Mouse (Mus musculus): Measurements from ENCODE around the gene Slc35a5. TPM values are rescaled to one million over a fixed set of nuclear protein-coding genes. Genes with fewer than 3 reads are reported as not detected.

Gene Slc35a5
- 10 to 100 TPM; 28.9 to 30.6 TPM for total RNA-seq (2021)
- long read RNA-seq, experiment 1, full-length matches to known transcripts, result 4 of 7 reads
- long read RNA-seq, experiment 1, partial matches to known transcripts, result 1 of 7 reads
- long read RNA-seq, experiment 1, other reads (novel, unspliced or antisense), result 2 of 7 reads
- long read RNA-seq, experiment 2, full-length matches to known transcripts, result 9 of 19 reads
- long read RNA-seq, experiment 2, partial matches to known transcripts, result 8 of 19 reads
- long read RNA-seq, experiment 2, other reads (novel, unspliced or antisense), result 2 of 19 reads

DNA sequence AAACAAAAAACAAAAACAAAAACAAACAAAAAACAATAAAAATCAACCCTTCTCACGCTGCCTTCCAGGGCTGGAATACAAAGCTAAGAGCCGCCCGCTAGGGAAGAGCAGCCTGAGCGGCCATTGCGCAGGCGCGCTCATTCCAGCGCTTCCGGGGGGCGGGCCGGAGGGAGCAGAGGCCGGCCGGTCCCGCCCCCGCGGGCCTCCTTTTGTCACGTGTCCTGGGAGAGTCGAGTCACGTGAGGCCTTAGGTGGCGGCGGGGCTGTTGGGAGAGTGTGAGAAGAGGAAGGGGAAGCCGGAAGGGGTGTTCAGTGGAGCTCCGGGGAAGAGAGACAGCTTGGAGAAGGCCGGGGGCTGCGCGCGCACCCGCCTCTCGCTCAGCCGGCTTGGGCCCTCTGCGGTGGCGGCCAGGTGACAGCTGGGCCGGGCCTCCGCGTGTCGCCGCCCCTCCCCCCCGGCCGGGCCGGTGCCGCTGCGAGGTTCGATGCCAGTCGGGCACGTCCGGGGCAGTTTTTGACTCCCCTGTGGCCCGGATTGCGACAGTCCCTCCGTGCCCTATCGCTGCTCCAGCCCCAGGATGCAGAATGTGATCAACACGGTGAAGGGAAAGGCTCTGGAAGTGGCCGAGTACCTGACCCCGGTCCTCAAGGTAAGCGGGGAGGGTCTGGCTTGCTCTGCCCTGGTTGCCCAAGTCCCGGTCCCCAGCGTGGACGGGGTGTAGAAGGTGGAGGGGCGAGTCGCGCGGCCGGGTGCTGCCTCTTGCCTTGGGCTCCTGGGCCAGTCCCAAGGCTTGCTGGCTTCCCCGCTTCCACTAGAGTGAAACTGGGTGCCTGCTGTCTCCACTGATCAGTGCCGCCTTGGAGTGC is at the start of gene Slc35a5, which contains the start of gene Atg3:
Slc35a5 (minus strand) TSS at position 185 of the 867 bp plus-strand sequence.
Atg3 (plus strand) TSS at position 264 of the 867 bp plus-strand sequence.
- DNase-seq (ENCODE audit: low spot score in 2 of 2), result peak; percentile 84 to 93

DNA sequence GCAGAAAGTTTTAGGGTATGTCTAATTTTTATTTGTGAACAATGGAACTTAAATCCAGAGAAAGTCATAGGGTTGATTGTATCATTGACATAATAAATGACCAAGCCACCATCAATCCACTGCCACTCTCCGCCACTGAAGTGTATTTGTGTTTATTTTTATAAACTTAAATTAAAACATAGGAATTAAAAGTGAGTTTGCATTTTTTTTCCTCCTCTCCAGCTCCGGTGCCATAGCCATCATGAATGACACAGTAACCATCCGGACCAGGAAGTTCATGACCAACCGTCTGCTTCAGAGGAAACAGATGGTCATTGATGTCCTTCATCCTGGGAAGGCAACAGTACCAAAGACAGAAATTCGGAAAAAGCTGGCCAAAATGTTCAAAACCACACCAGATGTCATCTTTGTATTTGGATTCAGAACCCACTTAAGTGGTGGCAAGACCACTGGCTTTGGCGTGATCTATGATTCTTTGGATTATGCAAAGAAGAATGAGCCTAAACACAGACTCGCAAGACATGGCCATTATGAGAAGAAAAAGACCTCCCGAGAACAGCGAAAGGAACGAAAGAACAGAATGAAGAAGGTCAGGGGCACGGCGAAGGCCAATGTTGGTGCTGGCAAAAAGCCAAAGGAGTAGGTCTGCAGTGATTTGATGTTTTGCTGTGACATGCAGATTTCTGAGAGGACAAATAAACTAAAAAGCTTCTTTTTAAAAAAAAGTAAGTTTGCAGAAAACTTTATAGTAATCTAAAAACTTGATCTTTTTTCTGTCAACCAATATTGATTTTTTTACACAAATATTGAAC is 46.6 kb upstream of the Slc35a5 start:
- peak in 1 of 2 experiments; percentile 5 for DNase-seq (ENCODE audit: low spot score in 2 of 2)

- DNase-seq (ENCODE audit: low spot score in 2 of 2), result no peak
Observed at GRCm38 (mm10) chr16:45204438-45204837, 45.9 kb upstream of the Slc35a5 start.

DNA sequence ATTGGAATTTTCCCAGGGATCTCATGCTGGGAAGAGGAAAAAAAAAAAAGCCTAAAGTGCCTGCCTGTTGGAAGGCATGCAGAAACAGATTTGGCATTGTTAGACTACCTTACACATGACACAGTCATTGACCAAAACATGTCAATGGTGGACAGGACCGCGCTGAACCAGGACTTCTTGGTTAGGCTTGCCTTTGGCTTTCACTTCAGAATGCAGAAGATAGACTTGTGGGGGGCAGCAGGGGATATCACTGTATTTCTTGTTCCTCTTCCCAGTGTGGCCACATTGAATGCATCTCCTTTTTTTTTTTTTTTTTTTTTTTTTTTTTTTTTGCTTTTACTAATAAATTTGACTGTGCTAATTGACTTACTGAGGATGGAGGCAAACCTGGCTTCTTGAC is 42.9 kb upstream of the Slc35a5 start:
- DNase-seq (ENCODE audit: low spot score in 2 of 2), result no peak

- DNase-seq (ENCODE audit: low spot score in 2 of 2), result peak; percentile 7 to 32
Observed at GRCm38 (mm10) chr16:45196816-45197215, 38.3 kb upstream of the Slc35a5 start.

DNA sequence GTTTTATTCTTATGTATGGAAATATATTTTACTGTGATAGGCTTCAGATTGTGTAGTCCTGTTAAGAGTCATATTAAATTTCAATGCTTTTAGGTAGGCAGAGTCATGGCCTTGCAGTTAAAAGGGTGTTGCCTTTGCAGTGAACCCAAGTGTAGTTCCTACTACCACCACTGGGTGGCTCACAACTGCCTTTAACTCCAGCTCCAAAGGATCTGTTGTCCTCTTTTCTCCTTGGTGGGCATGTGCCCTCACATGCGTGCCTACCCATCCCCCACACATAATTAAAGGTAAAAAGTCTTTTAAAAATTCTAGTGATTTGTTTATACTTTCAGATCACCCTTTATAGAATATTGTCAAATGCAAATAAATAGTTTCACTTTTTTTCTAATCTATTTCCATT is 34.1 kb upstream of the Slc35a5 start:
- peak; percentile 36 to 48 for DNase-seq (ENCODE audit: low spot score in 2 of 2)

GRCm38 (mm10) chr16:45181824-45182223 is 23.3 kb upstream of the Slc35a5 start:
- DNase-seq (ENCODE audit: low spot score in 2 of 2), result no peak

- no peak for DNase-seq (ENCODE audit: low spot score in 2 of 2)
Observed at GRCm38 (mm10) chr16:45178552-45178951, 20.0 kb upstream of the Slc35a5 start.

- DNase-seq (ENCODE audit: low spot score in 2 of 2), result no peak
Observed at GRCm38 (mm10) chr16:45159389-45159716, 847 bp upstream of the Slc35a5 start.

GRCm38 (mm10) chr16:45158136-45158521 is 377 bp downstream of the Slc35a5 start:
- DNase-seq (ENCODE audit: low spot score in 2 of 2), result peak; percentile 31 to 49

DNA sequence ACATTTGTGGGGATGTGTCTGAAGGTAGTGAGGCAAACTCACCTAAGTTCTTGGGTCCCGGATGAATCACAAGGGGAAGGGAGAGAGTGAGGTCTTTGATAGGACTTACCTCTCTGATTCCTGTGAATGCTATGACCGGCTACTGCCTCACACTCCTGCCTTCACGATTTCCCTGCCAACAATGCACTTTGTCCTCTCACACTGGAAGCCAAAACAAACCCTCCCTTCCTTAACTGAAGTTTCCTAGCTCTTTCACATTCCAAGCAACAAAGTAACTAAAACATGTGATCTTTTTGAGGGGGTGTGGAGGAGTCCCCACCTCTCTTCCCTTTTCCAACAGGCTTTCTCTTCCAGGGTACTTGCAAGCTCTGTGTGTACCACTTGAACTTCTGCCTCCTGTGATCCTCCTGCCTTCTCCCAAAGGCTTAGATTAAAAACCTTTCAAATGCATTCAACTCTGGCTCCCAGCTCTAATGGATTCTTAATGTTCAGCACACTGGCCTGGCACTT is 3.7 kb downstream of the Slc35a5 start:
- no peak for DNase-seq (ENCODE audit: low spot score in 2 of 2)

- no peak for DNase-seq (ENCODE audit: low spot score in 2 of 2)
Observed at GRCm38 (mm10) chr16:45148488-45149082, 9.9 kb downstream of the Slc35a5 start.

GRCm38 (mm10) chr16:45145119-45145518 is 13.4 kb downstream of the Slc35a5 start:
- no peak for DNase-seq (ENCODE audit: low spot score in 2 of 2)

DNA sequence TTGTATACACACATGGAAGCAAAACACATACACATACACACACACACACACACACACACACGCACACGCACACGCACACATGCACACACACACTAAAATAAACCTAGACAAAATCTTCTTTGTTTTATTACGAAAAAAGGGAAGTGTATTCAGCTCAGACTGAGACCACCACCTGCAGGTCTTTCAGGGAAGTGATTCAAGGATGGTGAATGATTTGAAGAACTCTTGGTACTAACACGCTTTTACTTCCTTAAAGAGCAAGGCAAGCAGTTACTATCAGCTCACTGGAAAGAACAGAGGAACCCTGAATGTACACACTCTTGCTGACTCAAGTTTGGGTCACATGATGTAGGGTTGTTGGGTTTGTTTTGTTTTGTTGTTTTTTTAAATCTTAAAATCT is 15.9 kb downstream of the Slc35a5 start:
- no peak for DNase-seq (ENCODE audit: low spot score in 2 of 2)

DNA sequence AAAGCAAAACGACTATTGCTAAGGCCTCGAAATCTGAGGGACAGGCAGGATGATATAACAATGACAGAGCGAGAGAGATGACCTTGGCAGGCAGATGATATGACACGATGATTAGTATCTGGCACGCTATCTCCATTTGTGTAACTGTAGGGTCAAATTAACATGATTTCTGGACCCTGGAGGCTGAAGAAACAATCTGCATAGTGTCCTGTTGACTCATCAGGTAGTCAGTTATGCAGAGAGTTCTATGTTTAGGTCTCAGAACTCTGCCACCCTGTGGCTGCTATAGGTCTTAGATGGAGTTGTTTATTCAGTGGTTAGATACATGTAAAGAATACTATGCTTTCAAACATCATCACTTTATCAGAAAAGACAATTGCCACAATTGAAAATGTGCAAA is 16.8 kb downstream of the Slc35a5 start:
- no peak for DNase-seq (ENCODE audit: low spot score in 2 of 2)

GRCm38 (mm10) chr16:45127936-45128710 is 30.4 kb downstream of the Slc35a5 start:
- DNase-seq (ENCODE audit: low spot score in 2 of 2), result no peak

- no peak for DNase-seq (ENCODE audit: low spot score in 2 of 2)
Observed at GRCm38 (mm10) chr16:45124230-45125203, 34.0 kb downstream of the Slc35a5 start.

DNA sequence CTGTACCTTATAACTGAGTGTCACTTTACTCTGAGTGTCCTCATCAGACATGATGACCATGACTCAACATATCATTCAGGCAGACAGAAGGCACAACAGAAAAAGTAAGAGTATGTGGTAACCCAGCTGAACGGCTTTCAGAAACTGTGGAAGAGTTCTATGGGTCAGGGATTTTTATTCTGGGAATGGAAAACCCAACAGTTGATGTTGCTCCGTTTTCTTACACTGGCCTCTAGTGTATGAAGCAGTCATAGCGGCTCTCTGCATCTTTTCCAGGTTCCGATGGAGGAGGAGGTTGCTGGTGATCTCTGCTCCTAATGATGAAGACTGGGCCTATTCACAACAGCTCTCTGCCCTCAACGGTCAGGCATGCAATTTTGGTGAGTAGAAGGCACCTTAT is 35.9 kb downstream of the Slc35a5 start:
- no peak for DNase-seq (ENCODE audit: low spot score in 2 of 2)

DNA sequence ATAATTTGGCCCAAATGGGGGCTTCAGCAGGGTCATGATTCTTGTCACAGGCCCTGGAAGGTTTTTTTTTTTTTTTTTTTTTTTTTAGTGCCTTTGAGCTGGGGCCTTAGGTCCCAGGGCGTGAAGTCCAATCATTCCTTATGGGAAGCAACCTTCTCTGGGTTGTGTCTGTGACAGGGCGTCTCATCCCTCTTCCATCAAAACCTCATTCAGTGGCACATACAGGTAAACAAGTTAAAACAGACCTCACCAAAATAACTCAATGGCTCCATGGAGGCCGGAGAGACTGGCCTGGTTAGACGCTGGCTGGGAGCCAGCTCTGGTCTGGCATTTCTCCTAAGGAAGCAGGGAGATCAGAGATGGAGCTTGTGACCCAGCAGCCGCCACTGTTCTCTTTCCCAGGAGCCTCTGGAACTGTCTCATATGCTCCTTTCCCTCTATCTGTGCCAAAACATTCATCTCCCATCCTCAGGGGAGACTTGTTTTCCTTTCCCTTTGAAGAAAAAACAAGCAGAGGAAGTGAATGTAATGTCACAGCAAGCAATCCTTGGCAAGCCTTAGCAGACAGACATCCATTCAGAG is 37.6 kb downstream of the Slc35a5 start:
- no peak for DNase-seq (ENCODE audit: low spot score in 2 of 2)
